Mouse (Mus musculus): ENCODE results near the gene Atp8b3.

The Atp8b3 gene

DNA sequence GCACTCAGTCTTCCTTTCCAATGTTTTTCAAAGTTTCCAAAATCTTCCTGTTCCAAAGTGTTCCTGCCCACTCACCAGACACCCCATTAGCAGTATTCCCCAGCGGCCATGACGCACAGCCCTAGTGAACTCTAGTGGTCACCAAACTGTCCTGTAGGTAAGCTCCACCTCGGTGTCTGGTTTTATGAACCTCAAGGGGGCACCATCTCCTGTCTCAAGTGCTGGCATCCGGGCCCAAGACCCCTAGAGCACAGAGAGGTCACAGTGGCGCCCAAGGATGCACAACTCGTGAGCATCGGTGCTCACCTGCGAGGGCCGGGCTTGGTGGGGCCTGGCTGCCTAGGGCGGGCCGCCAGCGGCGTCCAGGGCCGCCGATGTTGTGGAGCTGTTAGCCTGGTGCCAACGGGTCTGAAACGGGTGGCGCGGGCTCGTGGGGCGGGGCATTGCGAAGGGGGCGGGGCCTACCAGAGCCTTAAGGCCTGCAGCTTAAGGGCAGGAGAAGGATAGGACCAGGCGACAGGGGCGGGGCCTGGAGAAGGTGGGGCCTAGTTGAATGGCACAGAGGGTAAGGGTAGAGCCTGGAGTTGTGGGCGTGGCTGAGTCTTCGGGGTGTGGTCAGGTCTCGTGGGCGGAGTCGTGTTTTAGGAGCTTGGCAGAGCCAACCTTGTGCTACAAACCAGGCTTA lies at the start of gene Atp8b3:
Gene Atp8b3 (minus strand): TSS at position 415 of the 685 bp plus-strand sequence.
- peak; percentile 82 for DNase-seq (ENCODE audit: low read depth)

DNA sequence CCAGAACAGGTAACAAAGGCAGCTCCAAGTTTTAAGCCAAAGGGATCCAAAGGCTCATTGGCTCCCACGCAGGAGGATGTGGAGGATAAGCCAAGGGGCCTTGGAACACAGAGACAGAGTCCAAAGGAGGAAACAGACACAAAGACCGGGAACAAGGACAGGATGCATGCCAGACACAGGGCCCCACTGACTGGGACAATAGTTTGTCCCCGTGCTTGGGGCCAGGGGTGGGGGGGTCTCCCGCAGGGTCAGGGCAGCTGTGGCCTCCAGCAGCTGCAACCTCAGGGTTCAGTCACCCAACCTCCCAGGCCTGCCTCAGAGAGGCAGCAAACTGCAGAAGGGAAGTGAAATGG lies 48.4 kb upstream of the Atp8b3 start:
- DNase-seq (ENCODE audit: low read depth): no peak

DNA sequence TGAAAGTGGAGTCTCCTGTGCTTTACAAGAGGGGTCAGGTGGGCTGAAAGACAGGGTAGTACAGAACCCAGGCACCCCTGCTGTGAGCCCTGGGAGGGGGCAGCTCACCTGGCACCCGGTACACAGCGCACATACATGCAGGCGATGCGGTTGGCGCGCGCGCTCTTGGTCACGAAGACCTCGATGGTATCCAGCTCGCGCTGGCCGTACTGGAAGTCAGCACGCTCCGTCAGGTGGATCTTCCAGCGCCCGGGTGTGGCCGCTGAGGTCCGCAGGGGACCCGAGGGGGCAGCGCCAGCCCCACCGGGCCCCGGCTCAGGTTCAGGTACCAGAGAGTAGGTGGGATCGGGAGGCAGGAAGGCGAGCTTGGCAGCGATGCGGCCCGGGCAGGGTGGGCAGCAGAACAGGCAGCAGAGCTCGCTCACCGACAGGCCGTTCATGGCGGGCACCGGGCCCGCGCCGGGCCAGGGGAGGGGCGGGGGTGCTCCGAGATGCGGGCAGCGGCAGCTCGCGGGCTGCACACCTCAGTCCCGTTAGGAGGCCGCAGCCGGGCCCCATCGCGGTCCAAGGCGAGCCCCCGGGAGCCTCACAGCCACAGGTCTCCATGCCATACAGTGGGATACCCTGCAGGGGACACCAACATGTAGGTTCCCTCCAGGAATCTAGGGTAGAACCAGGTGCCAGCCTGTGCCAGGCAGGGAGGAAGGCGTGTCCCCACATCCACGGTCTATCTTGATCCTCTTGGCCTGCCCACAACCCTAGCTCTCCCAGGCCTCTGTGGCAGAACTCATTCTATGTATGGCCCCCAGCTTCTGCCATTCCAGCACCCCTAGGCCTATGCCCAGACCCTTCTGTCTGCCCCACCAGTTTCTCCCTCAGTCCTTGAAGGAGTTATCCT lies 47.7 kb upstream of the Atp8b3 start:
- DNase-seq (ENCODE audit: low read depth): no peak

DNA sequence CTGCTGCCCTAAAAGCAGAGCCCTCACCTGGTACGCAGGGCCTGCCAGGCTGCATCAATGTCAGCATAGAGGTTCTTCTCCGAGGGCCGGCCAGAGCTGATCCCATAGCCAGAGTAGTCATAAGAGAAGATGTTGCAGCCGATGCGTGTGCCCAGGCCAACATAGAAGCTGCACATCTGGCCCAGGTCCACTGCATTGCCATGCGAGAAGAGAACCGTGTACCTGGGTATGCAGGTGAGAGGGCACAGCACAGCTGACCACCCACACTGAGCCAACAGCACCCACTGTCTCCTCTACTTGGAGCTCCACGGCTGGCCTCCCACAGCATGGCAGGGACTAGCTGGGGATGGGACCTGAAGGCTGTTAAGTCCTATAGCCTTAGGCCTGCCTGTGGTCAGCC lies 46.7 kb upstream of the Atp8b3 start:
- DNase-seq (ENCODE audit: low read depth): no peak

DNA sequence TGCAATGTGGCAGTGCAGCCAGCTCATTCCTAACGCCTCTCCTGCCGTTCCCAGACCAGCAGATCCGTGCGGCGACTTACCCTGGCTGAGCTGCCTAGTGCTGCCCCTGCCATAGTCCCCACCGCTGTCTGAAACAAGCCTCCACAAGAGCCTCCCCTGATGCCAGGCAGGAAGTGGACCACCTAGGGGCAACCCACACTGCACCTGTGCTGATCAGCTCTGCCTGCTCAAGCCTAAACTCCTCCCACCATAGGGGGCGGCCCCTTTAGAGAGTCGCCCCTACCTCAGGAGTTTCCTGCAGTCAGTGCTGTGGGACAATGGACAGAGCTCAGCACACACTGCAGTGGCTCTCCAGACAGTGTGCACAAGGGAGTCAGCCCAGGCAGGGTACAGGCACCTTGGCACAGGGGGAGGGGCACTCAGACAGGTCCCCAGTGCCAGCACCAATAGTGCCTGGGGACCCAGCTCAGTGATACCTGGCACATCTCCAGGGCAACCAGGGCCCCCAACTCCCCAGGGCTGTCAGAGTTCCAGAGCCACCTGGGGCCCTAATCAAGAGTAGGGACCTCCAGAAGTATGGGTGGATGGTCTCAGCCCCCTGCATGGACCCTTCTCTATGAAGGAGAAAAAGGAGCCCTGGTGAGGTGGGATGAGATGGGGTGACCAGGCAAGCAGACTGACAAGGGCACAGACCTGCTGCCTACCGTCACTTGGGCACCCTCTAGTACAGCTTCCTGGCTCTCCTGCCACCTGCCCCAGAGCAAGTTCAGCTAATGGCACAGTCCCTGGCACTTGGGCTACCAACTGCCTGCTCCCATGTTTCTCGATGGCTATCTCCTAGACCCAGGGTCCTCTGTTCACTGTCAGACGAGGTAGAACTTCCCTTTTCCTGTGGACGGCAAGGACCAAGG lies 46.0 kb upstream of the Atp8b3 start:
- no peak for DNase-seq (ENCODE audit: low read depth)

DNA sequence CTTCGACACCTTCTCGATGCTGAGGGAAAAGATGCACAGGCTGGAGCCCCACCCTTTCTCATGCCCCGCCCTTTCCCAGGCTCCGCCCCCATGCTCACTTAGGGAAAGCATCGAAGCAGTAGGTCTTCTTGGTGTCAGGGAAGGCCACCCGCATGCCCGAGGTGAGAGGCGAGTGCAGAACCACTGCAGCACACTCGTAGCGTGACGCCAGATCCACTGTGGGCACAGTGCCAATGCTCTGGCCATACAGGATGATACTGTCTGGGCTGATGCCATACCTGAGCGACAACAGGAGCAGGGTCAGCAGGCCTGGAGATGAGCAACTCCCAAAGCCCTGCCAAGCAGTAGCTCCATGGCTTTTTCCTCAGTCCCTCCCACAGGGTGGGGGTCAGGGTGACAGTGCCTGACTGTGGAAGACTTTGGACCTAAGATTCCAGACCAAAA lies 45.1 kb upstream of the Atp8b3 start:
- no peak for DNase-seq (ENCODE audit: low read depth)

DNA sequence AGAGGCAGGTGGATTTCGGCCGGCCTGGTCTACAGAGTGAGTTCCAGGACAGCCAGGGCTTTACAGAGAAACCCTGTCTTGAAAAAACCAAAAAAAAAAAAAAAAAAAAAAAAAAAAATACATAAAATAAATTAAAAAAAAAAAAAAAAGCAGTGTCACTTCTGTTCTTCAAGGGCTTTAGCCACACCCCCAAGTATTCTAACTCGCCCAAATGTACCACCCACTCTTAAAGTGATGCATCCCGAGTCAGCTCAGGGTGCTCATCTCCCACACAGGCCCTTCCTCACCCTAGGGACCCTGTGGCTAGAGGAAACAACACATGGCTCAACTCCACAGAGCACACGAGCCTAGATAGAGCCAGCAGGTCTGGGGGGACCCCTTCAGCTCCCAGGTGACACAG lies 44.1 kb upstream of the Atp8b3 start:
- no peak for DNase-seq (ENCODE audit: low read depth)

DNA sequence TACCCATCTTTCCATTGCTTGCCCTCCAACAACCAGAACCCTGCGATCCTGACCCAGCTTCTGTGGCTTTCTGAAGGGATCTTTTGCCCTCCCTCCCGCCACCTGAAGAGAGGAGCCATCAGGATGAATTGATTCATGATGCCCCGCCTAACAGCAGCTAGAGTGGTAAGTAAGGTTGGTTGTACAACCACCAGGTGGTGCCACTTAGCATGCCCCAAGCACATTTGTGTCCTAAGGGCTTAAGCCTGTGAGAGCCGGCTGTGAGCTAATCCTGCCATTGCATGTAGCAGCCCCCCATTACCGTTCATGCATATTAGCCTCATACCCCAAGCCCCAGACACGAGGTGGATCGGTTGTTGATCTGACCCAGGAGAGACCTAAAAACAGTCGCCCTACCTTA lies 40.0 kb upstream of the Atp8b3 start:
- DNase-seq (ENCODE audit: low read depth): peak; percentile 94

DNA sequence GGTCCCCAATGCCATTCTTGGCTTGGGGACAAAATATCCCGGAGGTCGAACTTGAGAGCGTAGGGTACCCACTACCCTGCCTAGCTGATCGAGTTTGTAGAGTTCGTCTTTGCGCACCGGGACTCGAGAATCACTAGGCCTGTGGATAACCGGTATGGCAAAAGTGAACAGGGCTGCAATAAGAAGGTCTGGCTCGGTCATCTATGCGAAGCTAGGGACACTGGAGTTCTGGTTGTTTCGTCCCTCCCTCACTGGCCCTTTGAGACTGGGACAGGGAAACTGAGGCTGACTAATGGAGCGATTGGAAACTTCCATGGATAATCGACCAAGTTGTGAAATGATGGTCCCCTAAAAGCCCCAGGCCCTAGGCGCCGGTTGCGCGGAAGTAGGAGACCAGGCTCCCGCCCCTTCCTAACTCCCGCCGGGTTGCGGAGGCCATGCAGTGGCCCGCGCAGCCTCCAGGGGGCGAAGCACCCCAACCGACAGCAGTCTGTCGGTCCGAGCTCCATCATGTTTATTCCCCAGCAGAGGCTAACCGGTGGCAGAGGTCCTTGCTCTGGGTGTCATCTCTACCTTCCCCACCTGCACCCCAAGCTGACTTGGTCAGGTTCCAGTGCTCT lies 39.3 kb upstream of the Atp8b3 start:
- peak; percentile 95 for DNase-seq (ENCODE audit: low read depth)

DNA sequence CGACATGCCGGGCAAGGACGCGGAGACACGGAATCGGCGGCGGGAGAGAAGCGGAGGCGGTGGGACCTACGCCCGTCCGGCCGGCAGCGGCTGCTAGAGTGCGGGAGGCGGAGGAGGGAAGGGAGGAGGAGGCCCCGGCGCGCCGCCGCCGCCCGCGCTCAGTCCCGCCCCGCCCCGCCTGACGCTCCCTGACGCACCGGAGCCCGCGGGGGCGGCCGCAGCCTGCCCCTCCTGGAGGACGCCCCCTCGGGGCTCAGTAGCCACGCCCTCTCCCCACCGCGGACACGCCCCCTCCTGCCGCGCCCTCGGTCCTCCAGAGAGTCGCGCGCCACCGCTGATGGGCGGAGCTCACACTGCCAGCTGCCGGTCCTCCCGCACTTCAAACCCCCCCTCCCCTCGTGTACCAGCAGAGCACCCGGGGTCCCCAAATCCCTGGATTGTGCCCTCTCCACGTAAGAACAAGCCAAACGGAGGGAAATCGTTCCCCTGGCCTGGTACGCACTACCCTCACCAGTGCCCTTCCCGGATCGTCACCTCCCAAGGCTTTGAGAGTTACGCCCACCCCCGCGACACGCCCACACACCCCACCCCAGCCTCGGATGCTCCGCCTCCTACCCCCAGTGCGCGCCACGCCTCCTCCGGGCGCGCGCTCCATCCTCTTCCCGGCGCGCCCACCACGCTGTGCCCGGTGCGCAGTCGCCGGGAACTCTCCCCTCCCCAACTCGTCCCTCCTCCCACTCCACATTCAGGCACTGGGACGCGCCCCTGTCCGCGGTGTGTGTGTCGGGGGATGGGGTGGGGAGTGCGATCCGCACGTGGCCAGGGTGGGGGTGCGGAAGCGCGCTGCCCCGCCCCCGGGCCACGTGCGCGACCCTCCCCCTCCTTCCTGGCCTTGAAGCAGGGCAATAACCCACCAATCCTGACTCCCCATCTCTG lies 38.5 kb upstream of the Atp8b3 start, which contains the start of gene Klf16:
Gene Klf16 (minus strand): TSS at position 127 of the 936 bp plus-strand sequence.
- DNase-seq (ENCODE audit: low read depth): peak; percentile 99

DNA sequence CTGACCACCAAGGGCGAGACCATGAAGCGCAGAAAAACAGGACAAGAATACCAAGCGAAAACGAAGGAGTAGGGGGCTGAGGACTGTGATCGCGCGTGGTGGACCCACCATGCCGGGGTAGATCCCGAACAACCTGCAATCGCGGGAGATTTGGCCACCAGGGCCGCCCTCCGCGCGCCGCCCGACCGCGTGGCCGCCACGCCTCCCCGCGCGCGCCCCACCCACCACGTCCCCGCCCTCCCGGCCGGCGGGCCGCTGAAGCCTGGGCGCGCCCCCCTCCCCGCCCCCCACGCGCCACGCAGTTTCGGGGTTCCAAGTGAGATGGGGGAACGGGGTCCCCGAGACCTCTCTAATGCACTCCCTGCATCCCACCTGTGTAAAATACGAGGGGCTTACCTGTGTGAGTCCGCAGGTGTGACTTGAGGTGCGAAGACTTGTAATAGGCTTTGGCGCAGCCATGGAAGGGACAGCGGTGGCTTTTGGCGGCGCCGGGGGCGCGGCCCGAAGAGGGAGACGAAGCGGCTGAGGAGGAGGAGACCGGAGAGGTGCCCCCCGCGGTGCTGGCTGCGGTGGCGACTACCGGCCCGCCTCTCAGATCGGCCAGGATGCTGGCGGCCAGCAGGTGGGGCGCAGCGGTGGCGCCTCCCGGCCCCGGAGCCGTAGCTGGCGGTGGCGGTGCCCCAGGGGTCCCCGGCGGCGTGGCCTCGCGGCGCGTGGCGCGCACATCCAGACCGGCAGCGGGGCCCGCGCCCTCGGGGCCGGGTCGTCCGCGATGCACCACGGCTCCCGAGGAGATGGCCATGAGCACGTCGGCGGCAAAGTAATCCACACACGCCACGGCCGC lies 37.6 kb upstream of the Atp8b3 start:
- peak; percentile 78 for DNase-seq (ENCODE audit: low read depth)

DNA sequence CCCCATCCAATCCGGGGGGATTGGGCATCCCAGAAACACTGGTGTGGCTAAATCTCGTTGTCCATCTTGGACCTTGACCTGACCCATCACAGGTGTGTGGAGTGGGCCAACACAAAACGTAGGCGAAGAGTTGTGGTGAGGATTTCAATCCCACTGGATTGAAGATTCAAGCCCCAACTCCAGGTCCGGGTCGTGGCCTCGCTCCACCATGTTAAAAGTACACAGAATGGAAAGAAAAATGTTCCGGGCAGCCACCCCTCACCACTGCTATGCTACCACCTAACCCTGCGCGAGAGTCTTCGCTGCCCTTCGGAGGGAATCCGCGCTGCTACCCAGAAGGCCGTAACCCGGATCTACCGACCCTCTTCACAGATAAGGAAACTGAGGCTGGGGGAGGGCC lies 37.0 kb upstream of the Atp8b3 start:
- no peak for DNase-seq (ENCODE audit: low read depth)

DNA sequence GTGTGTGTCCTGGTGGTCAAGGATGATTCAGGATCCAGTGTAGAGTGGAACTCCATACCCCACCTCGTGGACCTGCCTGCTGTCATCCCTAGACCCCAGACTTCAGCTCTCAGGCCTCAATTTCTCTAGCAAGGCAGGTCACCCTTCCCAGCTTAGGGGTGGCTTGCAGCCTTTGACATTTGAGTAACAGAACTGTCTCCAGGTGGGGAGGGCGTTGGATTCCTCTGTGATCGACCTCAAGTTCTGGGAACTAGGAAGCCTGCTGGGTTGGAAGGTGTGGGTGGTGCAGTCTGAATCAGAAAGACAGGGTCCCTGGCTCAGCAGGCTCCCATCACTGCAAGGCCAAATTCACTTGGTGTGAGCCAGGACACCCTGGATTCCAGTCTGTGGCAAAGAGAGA lies 36.0 kb upstream of the Atp8b3 start:
- no peak for DNase-seq (ENCODE audit: low read depth)

DNA sequence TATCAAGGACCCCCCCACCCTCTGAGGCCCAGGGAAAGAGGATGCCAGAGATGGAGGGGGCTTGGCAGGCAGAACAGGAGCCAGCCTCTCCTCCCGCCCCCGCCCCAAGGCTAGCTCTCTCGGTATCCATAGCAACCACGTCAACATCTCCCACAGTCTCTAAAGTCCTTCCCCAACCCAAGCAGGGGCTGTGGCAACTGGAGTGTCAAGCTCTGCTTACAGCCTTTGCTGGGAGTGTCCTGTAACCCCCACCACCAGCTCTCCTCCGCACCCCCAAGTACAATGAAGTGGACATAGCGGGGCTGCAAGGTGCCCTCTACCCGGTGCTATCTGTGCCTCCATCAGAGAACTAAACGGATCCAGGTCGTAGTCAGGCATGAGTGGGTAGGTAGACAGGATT lies 35.0 kb upstream of the Atp8b3 start:
- no peak for DNase-seq (ENCODE audit: low read depth)

DNA sequence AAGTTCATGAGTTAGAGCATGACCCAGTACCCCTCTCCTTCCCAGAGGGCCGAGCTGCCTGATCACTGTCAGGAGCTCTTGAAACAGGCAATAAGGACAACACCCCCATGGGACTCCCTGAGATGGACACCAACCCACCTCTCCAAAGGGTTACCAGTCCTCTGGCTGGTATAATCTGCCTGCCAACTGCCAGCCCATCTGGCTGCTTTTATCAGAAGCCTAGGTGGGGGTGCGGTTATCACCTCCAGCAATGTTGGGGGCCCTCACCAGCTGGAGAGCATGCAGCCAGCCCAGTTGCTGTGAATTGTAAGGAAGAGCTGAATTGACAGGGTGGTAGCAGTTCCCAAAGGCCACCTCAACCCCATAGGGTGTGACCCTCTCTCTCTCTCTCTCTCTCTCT lies 33.6 kb upstream of the Atp8b3 start:
- DNase-seq (ENCODE audit: low read depth): no peak

DNA sequence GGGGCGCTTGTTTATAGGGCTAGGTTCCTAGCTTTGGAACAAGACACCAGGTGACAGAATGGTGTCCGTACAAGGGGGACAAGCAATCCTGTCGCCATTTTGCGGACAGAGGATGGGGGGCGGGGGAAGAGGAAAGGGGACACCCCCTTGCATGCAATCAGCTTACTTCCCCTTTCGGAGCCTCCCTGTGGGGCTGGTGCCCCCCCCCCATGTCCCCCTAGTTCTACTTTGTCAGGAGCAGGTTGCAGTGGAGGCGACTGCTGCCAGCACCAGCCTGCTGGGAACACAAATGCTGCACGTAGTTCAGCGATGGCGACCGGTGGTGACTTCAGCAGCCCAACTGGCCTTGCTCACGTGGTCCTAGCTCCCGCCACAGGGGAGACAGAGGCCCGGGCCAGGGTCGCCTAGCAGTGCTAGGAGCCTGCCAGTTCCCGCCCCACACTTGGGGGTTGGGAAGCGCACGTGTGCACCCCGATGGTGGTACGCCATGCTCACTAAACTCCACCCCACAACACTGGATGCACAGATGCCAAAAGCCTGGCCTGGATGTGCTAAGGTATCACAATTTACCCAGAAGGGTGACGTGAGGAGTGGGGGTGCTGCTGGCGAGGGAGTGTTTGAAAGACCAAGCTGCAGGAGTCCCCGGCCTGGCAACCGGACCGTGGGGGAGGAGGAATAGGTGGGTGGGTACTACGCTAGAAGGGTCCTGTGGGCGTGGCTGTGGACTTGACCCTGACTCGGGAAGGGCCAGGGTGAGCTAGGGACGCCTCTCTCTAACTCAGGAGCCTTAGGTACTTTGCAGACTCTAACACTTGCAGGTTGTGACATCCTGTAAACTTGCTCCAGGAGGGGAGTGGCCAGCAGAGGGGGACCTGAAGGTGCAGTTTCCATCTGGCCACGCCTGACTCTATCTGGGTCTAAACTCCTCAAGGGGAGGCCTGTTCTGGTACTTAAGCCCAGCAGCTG lies 32.2 kb upstream of the Atp8b3 start:
- DNase-seq (ENCODE audit: low read depth): no peak

DNA sequence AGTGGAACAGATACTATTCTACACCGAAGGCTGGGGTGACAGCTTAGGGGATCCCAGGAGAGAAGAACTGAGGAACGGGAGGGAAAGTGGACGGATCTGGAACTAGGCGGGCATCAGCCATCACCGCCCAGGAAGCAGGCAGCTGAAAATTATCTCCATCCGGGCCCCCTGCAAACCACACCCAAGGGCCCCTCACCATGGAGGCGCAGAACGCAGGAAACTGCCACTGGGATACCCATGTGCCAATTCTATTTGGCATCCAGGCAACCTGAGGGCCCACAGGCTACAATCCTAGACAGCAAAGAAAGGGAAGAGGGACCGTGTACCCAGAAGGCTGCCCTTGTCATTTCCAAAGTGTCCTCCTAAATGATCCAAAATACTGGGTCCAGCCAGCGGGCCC lies 31.5 kb upstream of the Atp8b3 start:
- no peak for DNase-seq (ENCODE audit: low read depth)

DNA sequence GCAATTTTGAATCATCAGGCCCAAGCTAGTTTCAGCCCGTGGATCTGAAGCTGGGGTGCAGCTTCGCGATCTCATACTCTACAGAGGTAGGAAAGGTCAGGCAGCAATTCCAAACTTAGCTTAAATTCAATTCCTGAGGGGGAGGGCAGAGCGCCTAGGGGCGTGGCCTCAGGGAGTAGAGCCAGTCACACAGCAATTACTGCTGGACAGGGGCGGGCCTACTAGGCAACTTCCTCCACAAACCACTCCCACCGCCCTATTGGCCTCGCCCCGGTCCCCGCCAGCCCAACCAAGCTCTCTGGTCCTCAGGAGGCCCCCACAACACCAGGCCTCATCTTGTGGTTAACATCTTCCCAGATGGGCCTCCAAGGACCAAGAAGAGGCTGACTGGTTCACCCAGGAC lies 30.7 kb upstream of the Atp8b3 start:
- DNase-seq (ENCODE audit: low read depth): no peak

DNA sequence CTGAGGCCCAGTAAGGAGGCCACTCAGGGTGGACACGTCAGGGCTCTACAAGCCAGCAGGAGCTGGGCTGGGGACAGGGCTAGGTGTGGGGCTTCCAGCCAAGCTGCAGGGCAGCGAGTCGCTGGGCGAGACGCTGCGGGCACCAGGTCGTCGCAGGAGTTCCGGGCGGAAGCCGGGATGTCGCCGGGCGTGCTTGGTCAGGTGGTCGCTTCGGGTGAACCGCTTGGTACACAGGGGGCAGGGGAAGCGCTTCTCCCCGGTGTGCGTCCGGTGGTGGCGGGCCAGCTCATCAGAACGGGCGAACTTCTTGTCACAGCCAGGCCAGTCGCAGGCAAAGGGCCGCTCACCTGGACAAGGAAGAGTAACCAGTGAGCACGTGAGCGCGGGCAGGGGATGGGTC lies 30.0 kb upstream of the Atp8b3 start:
- DNase-seq (ENCODE audit: low read depth): no peak
